Comparison of ENCODE assay signal across 19 mouse cellular contexts in the genomic region with DNA sequence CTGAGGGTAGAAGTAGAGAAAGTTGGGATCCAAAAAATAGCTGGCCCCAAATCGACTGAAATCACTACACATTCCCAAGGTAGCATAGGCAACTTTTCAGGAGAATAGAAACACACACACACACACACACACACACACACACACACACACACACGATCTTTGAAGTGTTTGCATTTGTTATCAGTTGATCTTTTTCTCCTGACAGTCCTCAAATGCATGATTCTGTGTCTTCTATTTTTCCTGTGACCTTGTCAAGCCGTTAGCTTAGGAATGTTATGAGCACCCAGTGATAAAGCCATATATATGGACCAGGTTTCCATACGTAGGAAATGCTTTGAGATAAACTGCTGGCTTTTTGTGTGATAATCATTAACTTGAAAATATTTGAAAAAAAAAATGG. TPM values are rescaled to one million over a fixed set of nuclear protein-coding genes. Genes with fewer than 3 reads are reported as not detected.
A peak's percentile ranks its signal among the peaks of the same experiment; 100 is the strongest.
DNase-seq lines count a peak whose midpoint lies in the region; TF ChIP-seq lines count a peak whose summit lies in the region.
"Had no signal": no experiment of that assay in that cellular context is flagged by ENCODE, and none has a peak within 500 bp of the region (broad histone marks: within the 10 kb centered on the region; RNA-seq: fewer than 3 reads in every experiment).

No protein-coding gene starts in this region.

- H3K36me3 ChIP-seq in liver, adult 2 months (ENCODE audit: control insufficient read depth, insufficient read depth, low read length) = no peaks in the 10 kb centered on the region
- H3K36me3 ChIP-seq: G1E had no signal

- TF ChIP-seq CTCF in liver, adult 2 months (IDR thresholded peaks at IDR 0.05; ENCODE audit: low read depth, low read length) = no peak

- peaks cover 16% of the 10 kb centered on the region for H3K4me1 ChIP-seq in liver, adult 2 months (ENCODE audit: control insufficient read depth, insufficient read depth, low read length)

- no peak overlapping the region for H3K9ac ChIP-seq in liver, adult 2 months (ENCODE audit: low read depth, low read length)

- no peak overlapping the region for H3K4me3 ChIP-seq in liver, adult 2 months (ENCODE audit: insufficient read depth, low read depth, low read length)

- H3K27ac ChIP-seq in liver, adult 2 months (replicated peaks; ENCODE audit: insufficient read depth, low read depth, low read length) = no peak overlapping the region

- H3K79me2 ChIP-seq in liver, adult 2 months (ENCODE audit: control insufficient read depth, insufficient read depth, low read length) = no peaks in the 10 kb centered on the region

- TF ChIP-seq POLR2A in liver, adult 2 months (IDR thresholded peaks at IDR 0.05; ENCODE audit: extremely low read depth, insufficient read depth, low read length) = no peak

- no peaks in the 10 kb centered on the region for H3K27me3 ChIP-seq in liver, adult 2 months (ENCODE audit: control insufficient read depth, insufficient read depth, low read length)
- H3K27me3 ChIP-seq: CH12.LX, Patski had no signal

- WGBS in liver, adult 2 months = 17% methylated on average over 4 of the region's 4 CpGs

- DNase-seq in liver, adult 2 months (ENCODE audit: extremely low read depth, low read depth, low spot score) = peak; percentile 60
- no peak for DNase-seq in liver
- DNase-seq: adrenal gland, adult 2 months; adrenal gland, adult 8-10 months; adrenal gland, postnatal 10 days; adrenal gland, postnatal 14 days; adrenal gland, postnatal 25 days; adrenal gland, postnatal 36 days; cerebellum, adult 11 months; cerebellum, adult 11-12 months; cerebellum, adult 18-20 months; cerebellum, adult 2 months had no signal

RNA-seq across cellular contexts. Expression of a gene that starts 38.1 kb away (rescaled TPM):
- 36.7 and 50.3 TPM in 2 replicates for total RNA-seq in liver, adult 2 months (2014; rRNA removed)
- polyA plus RNA-seq in liver, adult 2 months (2012; rRNA removed) = 38.1 and 41.3 TPM in 2 replicates
- total RNA-seq: MEL had no signal

RNA-seq across cellular contexts. Expression of a gene that starts 40.1 kb away (rescaled TPM):
- total RNA-seq in liver, adult 2 months (2014; rRNA removed) = 0.87 and 1.2 TPM in 2 replicates
- polyA plus RNA-seq in liver, adult 2 months (2012; rRNA removed) = 0.09 TPM in 1 of 2 replicates, not detected in the other
- total RNA-seq: MEL had no signal
- polyA plus RNA-seq: activated CD4-positive, CD25-positive, alpha-beta regulatory T cell, adult 4 months; C2C12; CD4-positive, CD25-positive, alpha-beta regulatory T cell, adult 4 months; G1E; Patski had no signal

RNA-seq across cellular contexts. Expression of a gene that starts 58.9 kb away (rescaled TPM):
- 5.2 and 5.3 TPM in 2 replicates for total RNA-seq in liver, adult 2 months (2014; rRNA removed)
- 0.32 TPM in 1 of 2 replicates, not detected in the other for polyA plus RNA-seq in liver, adult 2 months (2012; rRNA removed)
- polyA plus RNA-seq: adrenal gland, adult 2 months had no signal
